Mouse (Mus musculus) stomach, postnatal 0 days (tissue): ENCODE results near the gene Cilp2. TPM values are rescaled to one million over a fixed set of nuclear protein-coding genes. Genes with fewer than 3 reads are reported as not detected.

Experiments used
- ATAC-seq: fragments of 200-750 bp; cut with Nextera tagmentation; 2 replicates; pipeline ENCODE4 v1.8.0; 2017; ENCODE audit not compliant: low FRiP score, low TSS enrichment
- DNase-seq: peaks from one replicate; pipeline ENCODE4 v3.0.0-alpha.2; 2016; ENCODE audit warnings: low spot score
- H3K27ac ChIP-seq: fragments of 300-500 bp; sonication (generic); replicated peaks from 2 replicates; pipeline ENCODE4 v1.5.1; 2014; ENCODE audit warnings: mild to moderate bottlenecking, control low read depth
- H3K27me3 ChIP-seq: fragments of 300-500 bp; sonication (generic); 2 replicates; pipeline ENCODE4 v1.6.1; 2014; ENCODE audit warnings: low read length; ENCODE audit not compliant: control insufficient read depth, insufficient read depth
- H3K36me3 ChIP-seq: fragments of 300-500 bp; sonication (generic); 2 replicates; pipeline ENCODE4 v1.6.1; 2014; ENCODE audit warnings: low read length, mixed read lengths; ENCODE audit not compliant: control insufficient read depth, insufficient read depth
- H3K4me1 ChIP-seq: fragments of 300-500 bp; sonication (generic); replicated peaks from 2 replicates; pipeline ENCODE4 v1.6.1; 2014; ENCODE audit warnings: antibody characterized with exemption; ENCODE audit not compliant: control insufficient read depth, insufficient read depth
- H3K4me2 ChIP-seq: fragments of 300-500 bp; sonication (generic); replicated peaks from 2 replicates; pipeline ENCODE4 v1.6.1; 2014; ENCODE audit warnings: low read depth, mild to moderate bottlenecking, control low read depth, moderate library complexity
- H3K4me3 ChIP-seq: fragments of 300-500 bp; sonication (generic); 2 replicates; pipeline ENCODE4 v1.5.1; 2014; ENCODE audit warnings: low read depth, low read length, control low read depth
- H3K9ac ChIP-seq: fragments of 300-500 bp; sonication (generic); 2 replicates; pipeline ENCODE4 v1.6.1; 2014; ENCODE audit warnings: mild to moderate bottlenecking, low read length, control low read depth, mixed read lengths
- H3K9me3 ChIP-seq: fragments of 300-500 bp; sonication (generic); 2 replicates; pipeline ENCODE4 v1.6.1; 2016; ENCODE audit warnings: low read length; ENCODE audit not compliant: control insufficient read depth
- CTCF ChIP-seq: IDR thresholded peaks from 2 replicates; pipeline ENCODE4 v1.5.1; 2016; ENCODE audit warnings: antibody characterized with exemption, low read depth, mild to moderate bottlenecking, moderate library complexity
- EP300 ChIP-seq: optimal IDR thresholded peaks from 2 replicates; pipeline ENCODE3; 2016; ENCODE audit warnings: antibody characterized with exemption
- WGBS: fragments of 180-500 bp; shearing (Covaris S2); extraction: QIAGEN DNeasy Blood & Tissue Kit; methylation state at CpG from one replicate; pipeline ENCODE4 v1.1.7; 2014; 5-methylcytosine and 5-hydroxymethylcytosine counted together
- polyA plus RNA-seq: library from polyadenylated mRNA; unstranded; fragments of >200 nt; fragmentation: Nextera tagmentation; extraction: Ambion mirVana; gene quantifications from 2 replicates; pipeline ENCODE4 v1.2.1, GENCODE M21; 2015

Gene Cilp2
- polyA plus RNA-seq, 1 experiment from 2014 or later: 0.36 TPM

DNA sequence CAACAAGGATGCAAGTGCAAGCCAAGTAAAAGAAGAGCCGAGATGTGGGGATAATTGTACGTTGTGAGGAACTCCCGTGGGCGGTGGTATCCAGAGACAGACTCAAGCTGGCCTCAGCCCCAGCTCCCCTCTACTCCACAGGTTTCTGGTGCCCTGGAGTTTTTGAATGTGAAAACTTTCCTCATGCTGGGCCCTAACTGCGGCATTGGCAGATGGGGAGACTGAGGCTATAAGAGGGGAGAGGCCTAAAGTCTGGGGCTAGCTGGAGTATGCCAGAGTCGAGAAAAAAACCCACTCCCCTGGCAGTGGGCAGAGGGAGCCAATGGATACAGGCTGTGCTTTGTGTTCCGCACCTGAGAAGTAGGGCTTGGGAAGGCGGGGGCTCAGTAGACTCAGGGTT is 16.6 kb upstream of the Cilp2 start:
- peaks cover 3% of the 10 kb centered on the region; the same call in 1 of the 2 replicates for H3K4me1 ChIP-seq
- no peak for DNase-seq
- no peak for TF ChIP-seq EP300
- no peak for TF ChIP-seq CTCF
- no peaks in the 10 kb centered on the region for H3K9me3 ChIP-seq
- no peaks in the 10 kb centered on the region for H3K27me3 ChIP-seq
- 80% methylated on average over 8 of the region's 8 CpGs for WGBS
- peaks cover 12% of the 10 kb centered on the region for H3K36me3 ChIP-seq
- H3K4me2 ChIP-seq: no peak overlapping the region
- no peak overlapping the region for H3K27ac ChIP-seq
- no peak overlapping the region for H3K4me3 ChIP-seq
- ATAC-seq: no peak
- H3K9ac ChIP-seq: no peak overlapping the region

DNA sequence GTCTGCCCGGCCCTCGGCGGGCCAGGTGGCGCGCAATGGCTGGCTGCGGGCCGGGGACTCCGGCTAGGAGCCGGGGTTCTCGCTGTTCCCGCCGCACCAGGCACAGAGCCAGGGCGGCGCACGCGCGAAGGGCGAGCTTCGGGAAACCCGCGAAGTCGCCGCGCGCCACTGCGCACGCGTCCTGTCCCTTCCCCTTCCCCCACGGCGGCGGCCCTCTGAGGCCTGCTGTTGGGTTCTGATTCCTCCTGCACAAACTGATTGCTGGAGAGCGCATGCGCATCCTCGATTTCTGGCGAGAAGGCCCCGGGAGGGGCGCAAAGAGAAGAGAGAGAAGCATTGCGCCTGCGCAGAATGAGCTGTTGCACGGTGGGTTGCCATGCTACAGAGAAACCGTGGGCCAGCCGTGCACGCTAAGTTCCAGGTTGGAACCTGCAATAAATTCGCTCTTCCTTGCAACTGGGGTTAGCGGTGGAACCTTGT is 15.6 kb upstream of the Cilp2 start:
- ATAC-seq (peak; percentile 85), DNase-seq (peak; percentile 98)
- Histone ChIP-seq H3K27ac (peak overlapping the region; percentile 94), H3K36me3 (peaks cover 10% of the 10 kb centered on the region; the same call in 1 of the 2 replicates), H3K9ac (peak overlapping the region; percentile 72), H3K9me3 (no peaks in the 10 kb centered on the region), H3K4me1 (peaks cover 3% of the 10 kb centered on the region; the same call in 1 of the 2 replicates), H3K27me3 (no peaks in the 10 kb centered on the region), H3K4me2 (peak overlapping the region; percentile 92), H3K4me3 (peak overlapping the region; percentile 75)
- TF ChIP-seq CTCF (no peak; the same call in 1 of the 2 replicates), EP300 (no peak)
- WGBS: 5% methylated on average over 44 of the region's 45 CpGs

DNA sequence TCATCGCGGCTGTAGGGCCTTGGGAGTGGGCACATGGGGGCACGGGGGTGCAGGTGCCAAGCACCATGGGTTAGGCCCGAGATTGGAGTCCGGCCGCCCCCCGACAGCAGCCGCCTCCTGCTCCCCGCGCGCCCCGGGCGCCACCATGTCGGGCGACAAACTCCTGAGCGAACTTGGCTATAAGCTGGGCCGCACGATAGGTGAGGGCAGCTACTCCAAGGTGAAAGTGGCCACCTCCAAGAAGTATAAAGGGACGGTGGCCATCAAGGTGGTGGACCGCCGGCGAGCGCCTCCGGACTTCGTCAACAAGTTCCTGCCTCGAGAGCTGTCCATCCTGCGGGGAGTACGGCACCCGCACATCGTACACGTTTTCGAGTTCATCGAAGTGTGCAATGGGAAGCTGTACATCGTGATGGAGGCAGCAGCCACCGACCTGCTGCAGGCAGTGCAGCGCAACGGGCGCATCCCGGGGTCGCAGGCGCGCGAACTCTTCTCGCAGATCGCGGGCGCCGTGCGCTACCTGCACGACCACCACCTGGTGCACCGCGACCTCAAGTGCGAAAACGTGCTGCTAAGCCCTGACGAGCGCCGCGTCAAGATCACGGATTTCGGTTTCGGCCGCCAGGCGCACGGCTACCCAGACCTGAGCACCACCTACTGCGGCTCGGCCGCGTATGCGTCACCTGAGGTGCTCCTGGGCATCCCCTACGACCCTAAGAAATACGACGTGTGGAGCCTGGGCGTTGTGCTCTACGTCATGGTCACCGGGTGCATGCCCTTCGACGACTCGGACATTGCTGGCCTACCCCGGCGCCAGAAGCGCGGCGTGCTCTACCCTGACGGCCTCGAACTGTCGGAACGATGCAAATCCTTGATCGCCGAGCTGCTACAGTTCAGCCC is 14.9 kb upstream of the Cilp2 start, which contains the start of the genes Tssk6, Ndufa13 and Yjefn3:
TSS of gene Tssk6 (plus strand) at position 22 of the 900 bp plus-strand sequence.
TSS of gene Ndufa13 (minus strand) at position 396 of the 900 bp plus-strand sequence.
TSS of gene Yjefn3 (minus strand) at position 550 of the 900 bp plus-strand sequence.
- Histone ChIP-seq H3K9ac (peak within 1 kb of the TSS; percentile 79), H3K27me3 (no peaks in the 10 kb centered on the region), H3K36me3 (peaks cover 4% of the 10 kb centered on the region; the same call in 1 of the 2 replicates), H3K4me2 (peak within 1 kb of the TSS; percentile 92), H3K9me3 (no peaks in the 10 kb centered on the region), H3K27ac (peak within 1 kb of the TSS; percentile 94), H3K4me1 (peaks cover 3% of the 10 kb centered on the region; the same call in 1 of the 2 replicates), H3K4me3 (peak within 1 kb of the TSS; percentile 75)
- DNase-seq (peak; percentile 46), ATAC-seq (peak; percentile 43)
- TF ChIP-seq EP300 (no peak), CTCF (peak; percentile 23; the same call in 1 of the 2 replicates)
- WGBS: 4% methylated on average over 89 of the region's 89 CpGs

DNA sequence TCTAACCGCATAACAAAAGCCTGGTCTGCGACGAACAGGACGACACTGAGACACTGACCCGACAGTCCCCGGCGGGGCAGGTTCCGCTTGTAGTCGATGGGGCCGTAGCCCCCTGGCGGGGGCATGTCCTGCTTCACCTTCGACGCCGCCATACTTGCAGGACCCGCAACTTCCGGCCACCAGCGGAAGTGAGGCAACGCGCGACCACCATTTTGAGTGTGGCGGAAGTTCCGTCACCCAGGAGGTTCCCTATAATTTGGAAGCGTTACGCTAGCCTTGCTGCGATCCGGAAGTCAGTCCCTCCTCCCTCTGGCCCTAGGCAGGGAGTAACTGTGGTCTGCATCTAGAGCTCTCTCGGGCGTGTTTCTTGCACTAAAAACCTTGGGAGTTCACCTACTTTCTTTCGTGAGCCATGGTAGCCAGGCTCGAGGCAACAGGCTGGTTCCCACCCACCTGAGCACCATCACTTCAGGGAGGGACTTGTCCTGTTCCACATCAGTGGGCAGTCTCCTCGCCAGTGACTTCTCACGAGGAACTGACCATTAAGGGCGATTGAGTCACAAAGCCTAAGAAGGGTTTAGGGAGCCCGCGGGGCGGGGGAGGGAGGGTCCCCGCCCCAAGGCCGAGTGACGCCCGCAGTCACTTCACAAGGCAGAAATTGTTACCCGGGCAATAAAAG is 14.1 kb upstream of the Cilp2 start:
- H3K4me3 ChIP-seq: peak overlapping the region; percentile 75
- WGBS: 1% methylated on average over 41 of the region's 41 CpGs
- no peaks in the 10 kb centered on the region for H3K9me3 ChIP-seq
- H3K9ac ChIP-seq: peak overlapping the region; percentile 79
- H3K27ac ChIP-seq: peak overlapping the region; percentile 94
- no peaks in the 10 kb centered on the region for H3K27me3 ChIP-seq
- peaks cover 4% of the 10 kb centered on the region; the same call in 1 of the 2 replicates for H3K36me3 ChIP-seq
- ATAC-seq (peak; percentile 78), DNase-seq (peak; percentile 98)
- H3K4me2 ChIP-seq: peak overlapping the region; percentile 92
- TF ChIP-seq EP300 (peak; percentile 45), CTCF (peak; percentile 74)
- peaks cover 3% of the 10 kb centered on the region; the same call in 1 of the 2 replicates for H3K4me1 ChIP-seq

DNA sequence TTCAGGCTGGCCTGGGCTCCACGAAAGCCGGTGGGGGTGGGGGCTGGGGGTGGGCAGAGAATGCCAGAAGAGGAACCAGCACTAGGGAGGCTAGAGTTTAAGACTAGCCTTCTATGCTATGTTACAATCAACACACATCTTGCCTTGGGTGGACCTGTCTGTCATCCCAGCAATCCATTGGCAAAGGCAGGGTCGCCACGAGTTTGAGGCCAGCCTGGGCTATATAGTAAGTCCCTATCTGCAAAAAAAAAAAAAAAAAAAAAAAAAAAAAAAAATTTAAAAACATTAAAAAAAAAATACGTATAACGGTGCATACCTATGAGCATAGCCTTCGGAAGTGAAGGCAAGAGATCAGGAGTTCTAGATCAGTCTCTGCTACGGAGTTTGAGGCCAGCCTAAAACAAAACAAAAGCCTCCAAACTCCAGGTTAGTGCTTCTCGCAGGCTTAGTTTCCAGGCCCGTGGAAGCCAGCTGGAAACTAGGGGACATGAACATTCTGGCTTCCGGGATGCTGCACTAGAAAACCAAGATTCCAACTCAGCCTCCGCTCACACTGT is 13.5 kb upstream of the Cilp2 start:
- 16% methylated on average over 12 of the region's 12 CpGs for WGBS
- Histone ChIP-seq H3K4me2 (peak overlapping the region; percentile 92), H3K27ac (peak overlapping the region; percentile 94), H3K4me1 (peaks cover 3% of the 10 kb centered on the region; the same call in 1 of the 2 replicates), H3K4me3 (peak overlapping the region; percentile 75), H3K27me3 (no peaks in the 10 kb centered on the region), H3K9ac (peak overlapping the region; percentile 79), H3K36me3 (peaks cover 4% of the 10 kb centered on the region; the same call in 1 of the 2 replicates), H3K9me3 (no peaks in the 10 kb centered on the region)
- no peak for DNase-seq
- ATAC-seq: no peak
- TF ChIP-seq CTCF: no peak
- TF ChIP-seq EP300: no peak
